8 mouse cellular contexts compared by ENCODE assay signal in the genomic region with DNA sequence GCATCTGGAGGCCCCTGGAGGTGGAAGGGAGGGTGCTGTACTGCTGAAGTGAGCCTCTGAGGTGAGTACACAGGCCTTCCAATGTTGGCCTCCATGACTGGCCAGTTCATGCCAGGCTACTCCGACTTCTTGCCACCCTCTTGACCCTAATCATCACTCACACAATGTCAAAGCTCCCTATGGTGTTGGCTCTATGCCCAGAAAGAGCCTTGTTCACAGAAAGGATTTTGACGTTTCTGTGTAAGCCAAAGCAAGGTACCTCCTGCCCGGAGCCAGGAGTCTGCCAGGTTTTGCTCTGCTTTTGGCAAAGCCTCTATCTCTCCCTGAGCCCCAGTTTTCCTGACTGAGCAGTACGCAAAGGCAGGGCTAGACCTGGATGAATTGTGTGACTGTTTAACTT. TPM values are rescaled to one million over a fixed set of nuclear protein-coding genes. Genes with fewer than 3 reads are reported as not detected.
DNase-seq lines count a peak whose midpoint lies in the region; ATAC-seq and TF ChIP-seq lines count a peak whose summit lies in the region.
"Had no signal": no experiment of that assay in that cellular context is flagged by ENCODE, and none has a peak within 500 bp of the region (broad histone marks: within the 10 kb centered on the region; RNA-seq: fewer than 3 reads in every experiment).

No protein-coding gene starts in this region.

- TF ChIP-seq CTCF in midbrain, postnatal 0 days (IDR thresholded peaks at IDR 0.05): no peak

- no peaks in the 10 kb centered on the region for H3K36me3 ChIP-seq in midbrain, postnatal 0 days (ENCODE audit: insufficient read depth, low read length)
- H3K36me3 ChIP-seq in midbrain, embryonic 15.5 days (replicated peaks): no peaks in the 10 kb centered on the region
- H3K36me3 ChIP-seq in stomach, embryonic 15.5 days: no peaks in the 10 kb centered on the region
- H3K36me3 ChIP-seq in forebrain, embryonic 16.5 days (ENCODE audit: control insufficient read depth, insufficient read depth): no peaks in the 10 kb centered on the region

- H3K27ac ChIP-seq in midbrain, postnatal 0 days (ENCODE audit: low read depth, low read length): no peak overlapping the region
- no peak overlapping the region for H3K27ac ChIP-seq in midbrain, embryonic 15.5 days
- peak overlapping the region; percentile 59 for H3K27ac ChIP-seq in stomach, embryonic 15.5 days
- no peak overlapping the region for H3K27ac ChIP-seq in forebrain, embryonic 16.5 days (ENCODE audit: low read length)

- peak; percentile 86 for DNase-seq in midbrain, postnatal 0 days (ENCODE audit: low spot score)
- peak; percentile 88 to 93 for DNase-seq in cerebellum, postnatal 14 days
- DNase-seq in heart, postnatal 4 days: peak; percentile 77

- no peaks in the 10 kb centered on the region for H3K9me3 ChIP-seq in midbrain, postnatal 0 days (ENCODE audit: low read length)
- no peaks in the 10 kb centered on the region for H3K9me3 ChIP-seq in midbrain, embryonic 15.5 days
- no peaks in the 10 kb centered on the region for H3K9me3 ChIP-seq in stomach, embryonic 15.5 days
- no peaks in the 10 kb centered on the region for H3K9me3 ChIP-seq in forebrain, embryonic 16.5 days (ENCODE audit: control insufficient read depth, low read length)

- H3K4me2 ChIP-seq in midbrain, postnatal 0 days (ENCODE audit: low read depth, low read length, poor library complexity, severe bottlenecking): no peak overlapping the region
- H3K4me2 ChIP-seq in midbrain, embryonic 15.5 days: no peak overlapping the region
- H3K4me2 ChIP-seq in stomach, embryonic 15.5 days: no peak overlapping the region
- H3K4me2 ChIP-seq in forebrain, embryonic 16.5 days (ENCODE audit: low read length): no peak overlapping the region

- WGBS in midbrain, postnatal 0 days: 31% methylated on average over 4 of the region's 4 CpGs
- WGBS in midbrain, embryonic 15.5 days: 39% methylated on average over 4 of the region's 4 CpGs
- WGBS in stomach, embryonic 15.5 days: 27% methylated on average over 4 of the region's 4 CpGs
- WGBS in forebrain, embryonic 16.5 days: 30% methylated on average over 4 of the region's 4 CpGs

- H3K4me1 ChIP-seq in midbrain, postnatal 0 days (ENCODE audit: insufficient read depth, low read length): 0 out of 2 replicates have a peak, but pooled peaks cover 3% of the 10 kb centered on the region
- no peaks in the 10 kb centered on the region for H3K4me1 ChIP-seq in midbrain, embryonic 15.5 days
- H3K4me1 ChIP-seq in stomach, embryonic 15.5 days: peaks cover 27% of the 10 kb centered on the region
- peaks cover 8% of the 10 kb centered on the region for H3K4me1 ChIP-seq in forebrain, embryonic 16.5 days (replicated peaks; ENCODE audit: control insufficient read depth, insufficient read depth, low read length)

- peaks cover 3% of the 10 kb centered on the region; the same call in 1 of the 2 replicates for H3K27me3 ChIP-seq in midbrain, postnatal 0 days (ENCODE audit: insufficient read depth, low read length)
- no peaks in the 10 kb centered on the region; the same call in 1 of the 2 replicates for H3K27me3 ChIP-seq in midbrain, embryonic 15.5 days (replicated peaks)
- H3K27me3 ChIP-seq in stomach, embryonic 15.5 days (replicated peaks): no peaks in the 10 kb centered on the region
- H3K27me3 ChIP-seq in forebrain, embryonic 16.5 days (replicated peaks; ENCODE audit: control insufficient read depth, insufficient read depth, low read length): no peaks in the 10 kb centered on the region; the same call in 1 of the 2 replicates

- H3K4me3 ChIP-seq in midbrain, postnatal 0 days (ENCODE audit: low read depth, low read length): no peak overlapping the region
- no peak overlapping the region for H3K4me3 ChIP-seq in midbrain, embryonic 15.5 days
- no peak overlapping the region for H3K4me3 ChIP-seq in stomach, embryonic 15.5 days (replicated peaks)
- no peak overlapping the region for H3K4me3 ChIP-seq in forebrain, embryonic 16.5 days (replicated peaks; ENCODE audit: low read length)

- H3K9ac ChIP-seq in midbrain, postnatal 0 days (replicated peaks; ENCODE audit: low read length, poor library complexity, severe bottlenecking): no peak overlapping the region
- H3K9ac ChIP-seq in midbrain, embryonic 15.5 days: no peak overlapping the region
- no peak overlapping the region for H3K9ac ChIP-seq in stomach, embryonic 15.5 days
- H3K9ac ChIP-seq in forebrain, embryonic 16.5 days (replicated peaks; ENCODE audit: low read depth, low read length): no peak overlapping the region

- 0 out of 2 replicates have a peak, but pooled peaks have one; percentile 28 for ATAC-seq in midbrain, postnatal 0 days (ENCODE audit: low FRiP score)
- ATAC-seq in midbrain, embryonic 15.5 days (replicated peaks): no peak
- ATAC-seq in stomach, embryonic 15.5 days (ENCODE audit: insufficient read depth, low FRiP score, low read depth): no peak
- ATAC-seq in megakaryocyte progenitor cell, adult 5-6 weeks (replicated peaks; ENCODE audit: poor library complexity): no peak
- ATAC-seq in forebrain, embryonic 16.5 days: no peak
- ATAC-seq: activated CD4-positive, CD25-positive, alpha-beta regulatory T cell, adult 4 months had no signal

RNA-seq across cellular contexts. Expression of a gene that starts 5.7 kb away (rescaled TPM):
- 10.5 and 11.4 TPM in 2 replicates for total RNA-seq in midbrain, postnatal 0 days (2014; rRNA removed)
- 6.6 and 8.0 TPM in 2 replicates for polyA plus RNA-seq in midbrain, postnatal 0 days (2015; fragmentation: Nextera tagmentation; extraction: Ambion mirVana)
- polyA plus RNA-seq in midbrain, embryonic 15.5 days (2015; fragmentation: Nextera tagmentation; extraction: Ambion mirVana): 4.1 and 4.9 TPM in 2 replicates
- 10 to 100 TPM; 13.7 to 16.0 TPM for total RNA-seq in heart, postnatal 4 days (2021)
- polyA plus RNA-seq in stomach, embryonic 15.5 days (2015; fragmentation: Nextera tagmentation; extraction: Ambion mirVana): 27.9 and 31.3 TPM in 2 replicates
- total RNA-seq in megakaryocyte progenitor cell, adult 5-6 weeks (2015): 32.0 and 36.6 TPM in 2 replicates
- 40.4 and 40.5 TPM in 2 replicates for total RNA-seq in megakaryocyte progenitor cell, adult 5-6 weeks (2017)
- polyA plus RNA-seq in forebrain, embryonic 16.5 days (2015; fragmentation: Nextera tagmentation; extraction: Ambion mirVana): 3.5 and 5.0 TPM in 2 replicates
